Comparison of ENCODE assay signal across 24 mouse cellular contexts in the genomic region with DNA sequence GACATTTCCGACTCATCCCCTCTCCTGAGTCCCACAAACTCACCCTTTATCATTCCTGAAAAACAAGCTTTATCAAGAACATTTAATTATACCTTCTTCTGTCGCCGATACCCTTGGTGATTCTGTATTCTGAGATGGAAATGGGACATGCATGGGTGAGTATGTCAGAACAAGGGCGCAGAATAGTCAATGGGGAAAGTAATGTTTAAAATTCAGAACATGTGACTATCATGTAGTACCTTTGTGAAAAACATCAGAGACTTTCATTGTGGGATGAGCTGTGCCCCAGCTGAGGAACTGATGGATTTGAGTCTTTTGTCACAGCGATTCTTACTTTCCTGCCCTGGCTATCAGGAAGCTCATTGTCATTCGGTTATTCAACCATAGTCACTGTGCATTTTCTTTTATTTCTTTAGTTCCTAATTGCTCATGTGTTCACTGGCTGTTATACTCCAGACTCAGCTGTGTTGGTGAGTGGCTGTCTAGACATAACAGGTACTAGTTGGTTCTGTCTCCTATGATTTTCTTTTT.
DNase-seq lines count a peak whose midpoint lies in the region; ATAC-seq and TF ChIP-seq lines count a peak whose summit lies in the region.
"Had no signal": no experiment of that assay in that cellular context is flagged by ENCODE, and none has a peak within 500 bp of the region (broad histone marks: within the 10 kb centered on the region; RNA-seq: fewer than 3 reads in every experiment).

No protein-coding gene starts in this region.

- DNase-seq in heart, adult 11 months: peak; percentile 21
- no peak for DNase-seq in heart, postnatal 10 days
- DNase-seq in kidney, postnatal 10 days: no peak
- DNase-seq in midbrain, postnatal 0 days (ENCODE audit: low spot score): no peak
- DNase-seq: adrenal gland, adult 2 months; adrenal gland, postnatal 14 days; cerebellum, adult 11 months; cerebellum, adult 2 months; cerebellum, adult 9-11 months; cerebellum, postnatal 25 days; forebrain, postnatal 0 days; gastrocnemius, adult 2 months; gastrocnemius, postnatal 14 days; heart, adult 18-20 months; heart, postnatal 14 days; heart, postnatal 4 days had no signal

- no peaks in the 10 kb centered on the region for H3K36me3 ChIP-seq in kidney, embryonic 15.5 days
- H3K36me3 ChIP-seq in midbrain, embryonic 15.5 days (replicated peaks): no peaks in the 10 kb centered on the region
- no peaks in the 10 kb centered on the region for H3K36me3 ChIP-seq in midbrain, postnatal 0 days (ENCODE audit: insufficient read depth, low read length)
- H3K36me3 ChIP-seq: embryonic facial prominence, embryonic 12.5 days; embryonic facial prominence, embryonic 15.5 days; heart, embryonic 12.5 days; heart, embryonic 15.5 days; hindbrain, embryonic 15.5 days had no signal

- intact Hi-C loops in heart, postnatal 10 days (cut with DNase I): no loop called here

- H3K4me2 ChIP-seq in kidney, embryonic 15.5 days: no peak overlapping the region
- H3K4me2 ChIP-seq in midbrain, embryonic 15.5 days: no peak overlapping the region
- H3K4me2 ChIP-seq in midbrain, postnatal 0 days (ENCODE audit: low read depth, low read length, poor library complexity, severe bottlenecking): no peak overlapping the region
- H3K4me2 ChIP-seq: embryonic facial prominence, embryonic 12.5 days; embryonic facial prominence, embryonic 15.5 days; heart, embryonic 12.5 days; heart, embryonic 15.5 days; hindbrain, embryonic 15.5 days had no signal

- no peak overlapping the region for H3K9ac ChIP-seq in kidney, embryonic 15.5 days
- no peak overlapping the region for H3K9ac ChIP-seq in midbrain, embryonic 15.5 days
- no peak overlapping the region for H3K9ac ChIP-seq in midbrain, postnatal 0 days (replicated peaks; ENCODE audit: low read length, poor library complexity, severe bottlenecking)
- H3K9ac ChIP-seq: embryonic facial prominence, embryonic 12.5 days; embryonic facial prominence, embryonic 15.5 days; forebrain, postnatal 0 days; heart, embryonic 12.5 days; heart, embryonic 15.5 days; hindbrain, embryonic 15.5 days had no signal

- ATAC-seq in kidney, embryonic 15.5 days (replicated peaks; ENCODE audit: low FRiP score): 0 out of 2 replicates have a peak, but pooled peaks have one; percentile 25
- 0 out of 2 replicates have a peak, but pooled peaks have one; percentile 17 for ATAC-seq in midbrain, embryonic 15.5 days (replicated peaks)
- no peak for ATAC-seq in midbrain, postnatal 0 days (ENCODE audit: low FRiP score)
- ATAC-seq: forebrain, embryonic 14.5 days; forebrain, postnatal 0 days had no signal

- no peak overlapping the region for H3K27ac ChIP-seq in kidney, embryonic 15.5 days
- H3K27ac ChIP-seq in midbrain, embryonic 15.5 days: no peak overlapping the region
- H3K27ac ChIP-seq in midbrain, postnatal 0 days (ENCODE audit: low read depth, low read length): no peak overlapping the region
- H3K27ac ChIP-seq: embryonic facial prominence, embryonic 12.5 days; embryonic facial prominence, embryonic 15.5 days; gastrocnemius, adult 2 months; heart, embryonic 15.5 days; hindbrain, embryonic 15.5 days had no signal

- no peaks in the 10 kb centered on the region for H3K9me3 ChIP-seq in kidney, embryonic 15.5 days (replicated peaks)
- H3K9me3 ChIP-seq in midbrain, embryonic 15.5 days: no peaks in the 10 kb centered on the region
- no peaks in the 10 kb centered on the region for H3K9me3 ChIP-seq in midbrain, postnatal 0 days (ENCODE audit: low read length)
- H3K9me3 ChIP-seq: embryonic facial prominence, embryonic 12.5 days; embryonic facial prominence, embryonic 15.5 days; heart, embryonic 12.5 days; heart, embryonic 15.5 days; hindbrain, embryonic 15.5 days had no signal

- H3K27me3 ChIP-seq in kidney, embryonic 15.5 days: no peaks in the 10 kb centered on the region
- no peaks in the 10 kb centered on the region for H3K27me3 ChIP-seq in midbrain, embryonic 15.5 days (replicated peaks)
- no peaks in the 10 kb centered on the region for H3K27me3 ChIP-seq in midbrain, postnatal 0 days (ENCODE audit: insufficient read depth, low read length)
- H3K27me3 ChIP-seq: embryonic facial prominence, embryonic 12.5 days; embryonic facial prominence, embryonic 15.5 days; heart, embryonic 12.5 days; heart, embryonic 15.5 days; hindbrain, embryonic 15.5 days had no signal

- 0 out of 2 replicates have a peak, but pooled peaks cover 5% of the 10 kb centered on the region for H3K4me1 ChIP-seq in kidney, embryonic 15.5 days
- peaks cover 9% of the 10 kb centered on the region for H3K4me1 ChIP-seq in midbrain, embryonic 15.5 days
- H3K4me1 ChIP-seq in midbrain, postnatal 0 days (ENCODE audit: insufficient read depth, low read length): peaks cover 5% of the 10 kb centered on the region; the same call in 1 of the 2 replicates
- H3K4me1 ChIP-seq: embryonic facial prominence, embryonic 12.5 days; heart, embryonic 12.5 days; heart, embryonic 15.5 days had no signal

- no peak overlapping the region for H3K4me3 ChIP-seq in kidney, embryonic 15.5 days (replicated peaks)
- H3K4me3 ChIP-seq in midbrain, embryonic 15.5 days: no peak overlapping the region
- H3K4me3 ChIP-seq in midbrain, postnatal 0 days (ENCODE audit: low read depth, low read length): no peak overlapping the region
- H3K4me3 ChIP-seq: embryonic facial prominence, embryonic 12.5 days; embryonic facial prominence, embryonic 15.5 days; gastrocnemius, adult 2 months; heart, embryonic 12.5 days; heart, embryonic 15.5 days; hindbrain, embryonic 15.5 days had no signal

- 73% methylated on average over 6 of the region's 6 CpGs for WGBS in kidney, embryonic 15.5 days
- 47% methylated on average over 6 of the region's 6 CpGs for WGBS in midbrain, embryonic 15.5 days
- WGBS in midbrain, postnatal 0 days: 46% methylated on average over 6 of the region's 6 CpGs

- TF ChIP-seq CTCF in midbrain, postnatal 0 days (IDR thresholded peaks at IDR 0.05): no peak
